Mouse (Mus musculus) midbrain, postnatal 0 days (tissue): Measurements from ENCODE around the gene Cplane1. TPM values are rescaled to one million over a fixed set of nuclear protein-coding genes. Genes with fewer than 3 reads are reported as not detected.
A peak's percentile ranks its signal among the peaks of the same experiment; 100 is the strongest.
"Not testable (repeated sequence)": the region's sequence is repeated elsewhere in the genome, so short reads cannot be mapped to it uniquely, and the experiment has no call there.

Experiments used
- ATAC-seq: fragments of 200-750 bp; cut with Nextera tagmentation; 2 replicates; pipeline ENCODE4 v1.8.0; 2017; ENCODE audit warnings: moderate number of reproducible peaks, mild to moderate bottlenecking, moderate TSS enrichment, moderate library complexity; ENCODE audit not compliant: low FRiP score
- DNase-seq: peaks from one replicate; pipeline ENCODE4 v3.0.0-alpha.2; 2015; ENCODE audit warnings: low spot score
- H3K27ac ChIP-seq: fragments of 300-500 bp; sonication (generic); 2 replicates; pipeline ENCODE4 v1.5.1; 2014; ENCODE audit warnings: low read depth, mild to moderate bottlenecking, low read length, mixed read lengths
- H3K27me3 ChIP-seq: fragments of 300-500 bp; sonication (generic); 2 replicates; pipeline ENCODE4 v1.6.1; 2014; ENCODE audit warnings: low read length, control low read depth, mixed read lengths; ENCODE audit not compliant: insufficient read depth
- H3K36me3 ChIP-seq: fragments of 300-500 bp; sonication (generic); 2 replicates; pipeline ENCODE4 v1.6.1; 2014; ENCODE audit warnings: low read length, control low read depth, mixed read lengths; ENCODE audit not compliant: insufficient read depth
- H3K4me1 ChIP-seq: fragments of 300-500 bp; sonication (generic); 2 replicates; pipeline ENCODE4 v1.6.1; 2014; ENCODE audit warnings: mild to moderate bottlenecking, control low read depth, antibody characterized with exemption, low read length, mixed read lengths; ENCODE audit not compliant: insufficient read depth
- H3K4me2 ChIP-seq: fragments of 300-500 bp; sonication (generic); 2 replicates; pipeline ENCODE4 v1.6.1; 2014; ENCODE audit warnings: low read depth, mild to moderate bottlenecking, low read length, mixed read lengths; ENCODE audit not compliant: poor library complexity, severe bottlenecking
- H3K4me3 ChIP-seq: fragments of 300-500 bp; sonication (generic); 2 replicates; pipeline ENCODE4 v1.5.1; 2014; ENCODE audit warnings: low read depth, mild to moderate bottlenecking, low read length, moderate library complexity
- H3K9ac ChIP-seq: fragments of 300-500 bp; sonication (generic); replicated peaks from 2 replicates; pipeline ENCODE4 v1.6.1; 2014; ENCODE audit warnings: mild to moderate bottlenecking, low read length, moderate library complexity, mixed read lengths; ENCODE audit not compliant: poor library complexity, severe bottlenecking
- H3K9me3 ChIP-seq: fragments of 300-500 bp; sonication (generic); 2 replicates; pipeline ENCODE4 v1.6.1; 2016; ENCODE audit warnings: low read length, control low read depth
- CTCF ChIP-seq: IDR thresholded peaks from 2 replicates; pipeline ENCODE4 v1.5.1; 2016; ENCODE audit warnings: antibody characterized with exemption, mild to moderate bottlenecking
- WGBS: fragments of 180-500 bp; shearing (Covaris S2); extraction: QIAGEN DNeasy Blood & Tissue Kit; methylation state at CpG from one replicate; pipeline ENCODE4 v1.1.7; 2014; 5-methylcytosine and 5-hydroxymethylcytosine counted together
- polyA plus RNA-seq: library from polyadenylated mRNA; unstranded; fragments of >200 nt; fragmentation: Nextera tagmentation; extraction: Ambion mirVana; gene quantifications from 2 replicates; pipeline ENCODE4 v1.2.1, GENCODE M21; 2015
- total RNA-seq: library from RNA; depleted of rRNA; stranded (reverse); fragments of >200 nt; gene quantifications from 2 replicates; pipeline ENCODE4 v1.2.3, GENCODE M21; 2014

Gene Cplane1
- total and polyA plus RNA-seq, 2 experiments from 2014 or later = 15.9 to 36.8 TPM

DNA sequence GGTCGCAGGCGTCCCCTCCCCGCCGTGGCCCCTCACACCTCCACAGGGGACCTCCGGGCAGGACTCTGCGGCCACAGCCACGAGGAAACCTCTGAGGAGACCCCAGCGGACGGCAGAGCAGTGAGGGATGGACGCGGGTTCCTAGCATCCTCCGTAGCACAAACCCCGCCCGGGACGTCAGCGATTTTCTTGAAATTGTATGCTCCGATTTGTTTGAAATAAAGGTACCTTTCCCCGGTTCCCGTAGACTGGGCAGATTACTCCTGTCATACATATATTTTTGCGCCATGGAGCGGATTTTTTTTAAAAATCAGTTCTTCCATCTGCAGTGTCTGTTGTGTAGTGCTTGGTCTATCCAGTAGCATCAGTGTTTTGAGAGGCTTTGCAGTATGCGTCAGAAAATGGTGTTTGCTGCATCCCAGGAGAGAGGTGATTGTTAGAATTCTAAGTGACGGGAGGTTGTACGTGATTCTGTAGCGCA is 400 bp downstream of the Cplane1 start:
- no peaks in the 10 kb centered on the region for H3K9me3 ChIP-seq
- DNase-seq (peak; percentile 68), ATAC-seq (peak; percentile 84)
- H3K36me3 ChIP-seq = peaks cover 8% of the 10 kb centered on the region; the same call in 1 of the 2 replicates
- peak overlapping the region; percentile 92 for H3K9ac ChIP-seq
- peak overlapping the region; percentile 75 for H3K4me3 ChIP-seq
- no peaks in the 10 kb centered on the region for H3K27me3 ChIP-seq
- no peak for TF ChIP-seq CTCF
- peak overlapping the region; percentile 44 for H3K4me2 ChIP-seq
- H3K4me1 ChIP-seq = peaks cover 5% of the 10 kb centered on the region; the same call in 1 of the 2 replicates
- under 1% methylated on average over 25 of the region's 25 CpGs for WGBS
- peak overlapping the region; percentile 88 for H3K27ac ChIP-seq

DNA sequence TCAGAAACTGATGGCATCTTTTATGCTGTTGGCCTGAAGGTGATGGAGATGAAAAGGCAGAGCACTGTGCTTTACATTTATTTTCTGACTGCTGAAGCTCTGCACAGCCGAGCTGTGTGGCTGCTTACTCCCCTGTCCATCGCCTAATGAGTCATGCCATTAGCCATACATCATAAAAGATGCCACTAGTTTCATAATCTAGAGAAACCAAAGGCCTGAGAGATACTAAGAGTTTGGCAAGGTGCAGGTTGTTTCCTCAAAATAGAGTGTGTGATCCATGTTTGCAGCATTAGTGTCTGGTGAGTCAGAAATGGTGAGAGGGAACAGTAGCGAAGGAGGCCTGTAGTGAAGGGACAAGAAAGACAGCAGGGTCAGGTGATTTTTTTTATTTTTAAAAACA is 20.7 kb downstream of the Cplane1 start:
- TF ChIP-seq CTCF = no peak
- peaks cover 53% of the 10 kb centered on the region for H3K36me3 ChIP-seq
- no peaks in the 10 kb centered on the region for H3K4me1 ChIP-seq
- no peak overlapping the region for H3K27ac ChIP-seq
- no peaks in the 10 kb centered on the region for H3K9me3 ChIP-seq
- DNase-seq = no peak
- no peak overlapping the region for H3K4me3 ChIP-seq
- WGBS = 93% methylated on average over 3 of the region's 3 CpGs
- no peaks in the 10 kb centered on the region for H3K27me3 ChIP-seq
- ATAC-seq = no peak
- no peak overlapping the region for H3K9ac ChIP-seq
- no peak overlapping the region for H3K4me2 ChIP-seq

DNA sequence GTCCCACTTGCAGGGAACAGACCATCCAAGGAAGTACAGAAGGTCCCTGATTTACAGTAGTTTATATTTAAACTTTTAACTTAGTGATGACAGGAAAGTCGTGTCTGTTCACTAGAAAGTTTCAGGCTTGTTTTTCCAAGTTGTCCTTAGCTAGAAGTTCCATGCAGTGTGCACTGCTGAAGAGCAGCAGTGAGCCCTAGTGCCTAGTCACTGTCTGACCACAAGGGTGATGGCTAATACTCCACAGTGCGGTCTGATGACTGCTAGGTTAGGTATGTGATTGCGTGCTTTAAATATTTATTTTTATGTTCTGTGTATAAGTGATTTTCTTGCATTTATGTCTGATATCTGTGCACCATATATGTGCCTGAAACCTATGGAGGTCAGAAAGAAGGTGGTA is 21.5 kb downstream of the Cplane1 start:
- Histone ChIP-seq H3K4me3 (no peak overlapping the region), H3K4me1 (no peaks in the 10 kb centered on the region), H3K36me3 (peaks cover 60% of the 10 kb centered on the region), H3K4me2 (no peak overlapping the region), H3K9me3 (no peaks in the 10 kb centered on the region), H3K9ac (no peak overlapping the region), H3K27me3 (no peaks in the 10 kb centered on the region), H3K27ac (no peak overlapping the region)
- WGBS = 96% methylated on average over 3 of the region's 3 CpGs
- ATAC-seq = no peak
- no peak for DNase-seq
- TF ChIP-seq CTCF = no peak

DNA sequence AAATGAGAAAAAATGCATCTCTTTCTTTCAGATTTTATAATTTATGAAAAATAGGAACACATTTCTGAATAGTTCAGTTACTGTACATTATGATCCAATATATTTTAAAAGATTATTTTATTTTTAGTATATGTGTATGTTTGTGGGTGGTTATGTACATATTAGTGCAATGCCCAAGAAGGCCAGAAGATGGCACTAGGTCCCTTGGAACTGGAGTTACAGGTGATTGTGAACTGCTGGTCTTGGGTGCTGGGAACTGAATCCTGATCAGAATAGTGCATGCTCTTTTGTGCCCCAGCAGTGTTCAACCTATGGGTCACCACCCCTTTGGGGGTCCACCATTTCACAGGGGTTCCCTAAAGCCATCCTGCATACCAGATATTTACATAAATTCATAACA is 31.4 kb downstream of the Cplane1 start:
- no peak for ATAC-seq
- H3K36me3 ChIP-seq = peaks cover 35% of the 10 kb centered on the region
- H3K4me2 ChIP-seq = no peak overlapping the region

DNA sequence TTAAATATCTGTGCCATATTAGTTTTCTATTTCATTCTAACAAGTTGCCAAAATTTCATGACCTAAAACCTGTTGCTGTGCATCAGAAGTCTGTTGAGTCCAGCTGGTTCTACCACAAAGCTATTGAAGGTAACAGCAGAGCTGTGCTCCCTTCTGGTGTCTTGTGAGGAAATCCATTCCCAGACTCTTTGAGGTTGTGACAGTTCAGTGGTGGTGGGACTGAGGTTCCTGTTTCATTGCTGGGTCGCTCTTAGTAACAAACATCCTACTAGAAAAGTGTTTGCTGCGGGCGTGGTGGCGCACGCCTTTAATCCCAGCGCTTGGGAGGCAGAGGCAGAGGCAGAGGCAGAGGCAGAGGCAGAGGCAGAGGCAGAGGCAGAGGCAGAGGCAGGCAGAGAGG is 39.5 kb downstream of the Cplane1 start:
- Histone ChIP-seq H3K4me1 (no peaks in the 10 kb centered on the region), H3K4me2 (no peak overlapping the region), H3K9ac (no peak overlapping the region), H3K27me3 (no peaks in the 10 kb centered on the region), H3K36me3 (peaks cover 36% of the 10 kb centered on the region), H3K4me3 (no peak overlapping the region), H3K27ac (no peak overlapping the region), H3K9me3 (no peaks in the 10 kb centered on the region)
- DNase-seq (no peak), ATAC-seq (no peak)
- 96% methylated on average over 6 of the region's 6 CpGs for WGBS
- no peak for TF ChIP-seq CTCF

More for the DNA sequence above, 31.4 kb downstream of the Cplane1 start:
- Histone ChIP-seq H3K9me3 (no peaks in the 10 kb centered on the region), H3K4me3 (no peak overlapping the region), H3K9ac (no peak overlapping the region), H3K27ac (no peak overlapping the region), H3K27me3 (no peaks in the 10 kb centered on the region), H3K4me1 (no peaks in the 10 kb centered on the region)
- TF ChIP-seq CTCF = peak; percentile 36
- no peak for DNase-seq

GRCm38 (mm10) chr15:8214811-8215210 is 45.9 kb downstream of the Cplane1 start:
- H3K36me3 ChIP-seq = peaks cover 50% of the 10 kb centered on the region
- TF ChIP-seq CTCF = no peak
- 94% methylated on average over 13 of the region's 13 CpGs for WGBS

DNA sequence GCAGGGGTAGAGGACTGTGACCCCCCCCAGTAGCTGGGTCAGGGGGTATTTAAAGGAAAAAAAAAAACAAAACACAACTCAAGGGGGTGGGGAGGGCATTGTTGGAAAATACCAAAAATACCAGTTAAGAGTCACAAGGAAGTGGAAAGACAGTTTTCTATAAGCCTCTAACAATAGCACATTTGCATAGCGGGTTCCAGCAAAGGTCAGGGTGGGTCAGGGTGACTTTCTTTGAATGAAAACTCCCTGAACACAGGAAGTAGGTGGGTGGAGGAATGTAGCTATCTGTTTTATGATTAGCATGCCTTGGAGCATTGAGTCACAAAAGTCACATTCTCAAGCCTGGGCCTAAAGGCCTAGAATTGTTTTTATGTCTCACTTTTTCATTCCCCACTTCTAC is 65.3 kb downstream of the Cplane1 start:
- H3K36me3 ChIP-seq = peaks cover 49% of the 10 kb centered on the region
- not testable (repeated sequence) for H3K4me2 ChIP-seq
- WGBS = 86% methylated on average over 1 of the region's 1 CpGs

More at GRCm38 (mm10) chr15:8214811-8215210, 45.9 kb downstream of the Cplane1 start:
- Histone ChIP-seq H3K4me1 (no peaks in the 10 kb centered on the region), H3K4me2 (no peak overlapping the region), H3K9ac (no peak overlapping the region), H3K4me3 (no peak overlapping the region), H3K27ac (no peak overlapping the region), H3K27me3 (no peaks in the 10 kb centered on the region), H3K9me3 (no peaks in the 10 kb centered on the region)
- DNase-seq (no peak), ATAC-seq (no peak)

More for the DNA sequence above, 65.3 kb downstream of the Cplane1 start:
- H3K27me3 ChIP-seq, H3K4me1 ChIP-seq, ATAC-seq, DNase-seq, H3K4me3 ChIP-seq, H3K9me3 ChIP-seq, H3K9ac ChIP-seq, H3K27ac ChIP-seq: not testable (repeated sequence)
